Mouse (Mus musculus) spleen, adult 12 weeks (tissue): ENCODE results near the gene Rhoj.
"Not testable (repeated sequence)": the region's sequence is repeated elsewhere in the genome, so short reads cannot be mapped to it uniquely, and the experiment has no call there.

Experiments
- DNase-seq: peaks from one replicate; pipeline ENCODE4 v3.0.0; 2022; ENCODE audit warnings: low spot score

Rhoj gene

DNA sequence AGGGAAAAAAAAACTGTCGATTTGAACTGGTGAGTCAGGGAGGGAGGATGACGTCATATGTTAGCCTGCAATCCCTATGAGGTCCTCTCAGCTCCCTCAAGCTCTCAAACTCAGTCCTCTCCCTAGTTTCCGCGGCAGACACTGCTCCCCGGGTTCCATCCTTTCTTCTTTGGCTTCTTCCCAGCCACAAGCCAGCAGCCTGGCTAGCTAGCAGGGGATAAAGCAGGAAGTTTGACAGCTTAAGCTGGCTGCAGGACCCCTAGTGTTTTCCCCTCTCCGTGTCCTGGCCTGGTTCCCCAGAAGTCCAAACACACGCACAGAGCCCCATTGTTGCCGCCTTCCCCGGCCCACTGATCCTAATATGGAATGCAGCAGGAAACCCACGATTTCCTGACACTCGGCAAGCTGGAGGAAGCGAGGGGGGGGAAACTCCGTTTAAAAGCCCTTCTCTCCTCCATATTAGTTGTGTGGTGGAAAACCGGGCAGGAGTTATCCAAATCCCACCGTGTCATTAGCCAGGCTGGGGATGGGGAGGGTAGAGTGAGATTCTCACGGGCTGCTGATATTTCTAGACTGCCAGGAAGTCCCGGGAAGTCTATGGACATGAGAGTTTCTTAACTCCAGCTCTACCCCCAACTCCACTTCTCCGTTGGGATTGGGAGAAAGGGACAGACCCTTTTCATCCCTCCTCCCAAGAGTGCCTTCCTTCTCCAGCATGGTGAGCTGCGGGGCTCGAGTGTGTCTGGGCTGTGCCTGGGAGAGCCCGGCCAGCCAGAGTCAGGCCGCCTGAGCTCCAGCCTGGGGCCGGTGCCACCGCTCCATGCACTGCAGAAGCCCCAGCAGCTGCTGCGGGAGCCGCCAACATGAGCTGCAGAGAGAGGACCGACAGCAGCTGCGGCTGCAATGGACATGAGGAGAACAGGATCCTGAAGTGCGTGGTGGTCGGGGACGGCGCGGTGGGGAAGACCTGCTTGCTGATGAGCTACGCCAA, at the start of gene Rhoj:
TSS of gene Rhoj (plus strand) at position 362 of the 991 bp plus-strand sequence.
- no peak for DNase-seq

DNA sequence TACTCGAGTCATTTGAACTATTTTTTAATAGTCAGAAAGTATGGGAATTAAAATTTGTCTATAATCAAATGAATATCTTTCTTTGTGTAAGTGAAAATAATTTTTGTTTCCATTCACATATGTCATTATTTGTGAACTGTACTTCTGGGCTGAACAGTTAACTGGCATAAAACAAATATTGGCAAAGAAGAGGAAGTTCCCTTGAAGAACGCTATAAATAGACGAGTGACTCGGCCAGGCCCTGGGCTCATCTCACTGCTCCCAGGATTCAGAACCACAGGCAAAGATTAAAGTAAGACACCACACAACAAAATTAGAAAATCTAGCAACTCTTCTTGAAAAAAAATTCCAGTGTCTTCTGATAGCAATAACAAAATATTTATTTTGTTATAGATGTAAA, 36.4 kb upstream of the Rhoj start:
- no peak for DNase-seq

DNA sequence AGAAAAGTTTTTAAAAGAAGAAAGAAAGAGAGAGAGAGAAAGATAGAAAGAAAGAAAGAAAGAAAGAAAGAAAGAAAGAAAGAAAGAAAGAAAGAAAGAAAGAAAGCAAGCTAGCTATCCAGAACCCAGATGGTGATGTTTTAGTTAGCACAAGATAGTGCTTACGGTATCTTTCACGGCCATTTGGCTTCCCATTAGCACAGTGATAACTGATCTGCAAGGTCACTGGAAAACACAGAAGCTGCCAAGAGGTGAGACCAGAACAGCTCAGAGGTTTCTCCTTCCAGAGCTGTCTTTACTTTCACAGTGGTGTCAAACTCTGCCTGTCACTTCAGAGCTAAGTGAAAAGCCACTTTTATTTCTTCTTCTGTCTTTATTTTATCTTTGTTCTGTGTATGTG, 32.4 kb upstream of the Rhoj start:
- no peak for DNase-seq

DNA sequence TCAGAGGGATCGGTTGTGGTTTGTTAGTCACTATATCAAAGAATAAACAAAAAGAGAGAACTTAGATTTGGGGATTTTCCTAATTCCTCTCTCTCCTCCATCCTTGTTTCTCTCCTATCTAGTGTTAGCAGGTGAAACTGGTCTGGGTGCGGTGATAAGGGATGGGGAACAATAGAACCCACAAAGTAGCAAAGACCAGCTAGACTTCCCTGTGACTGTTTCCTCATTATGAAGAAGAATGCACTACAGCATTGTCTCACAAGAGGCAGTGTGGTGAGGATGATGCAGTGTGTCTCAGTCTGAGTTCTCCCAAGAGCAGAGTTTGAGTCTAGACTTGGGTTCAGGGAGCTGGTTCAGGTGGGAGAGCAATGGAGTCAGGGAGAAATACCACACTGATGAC, 30.7 kb upstream of the Rhoj start:
- no peak for DNase-seq

DNA sequence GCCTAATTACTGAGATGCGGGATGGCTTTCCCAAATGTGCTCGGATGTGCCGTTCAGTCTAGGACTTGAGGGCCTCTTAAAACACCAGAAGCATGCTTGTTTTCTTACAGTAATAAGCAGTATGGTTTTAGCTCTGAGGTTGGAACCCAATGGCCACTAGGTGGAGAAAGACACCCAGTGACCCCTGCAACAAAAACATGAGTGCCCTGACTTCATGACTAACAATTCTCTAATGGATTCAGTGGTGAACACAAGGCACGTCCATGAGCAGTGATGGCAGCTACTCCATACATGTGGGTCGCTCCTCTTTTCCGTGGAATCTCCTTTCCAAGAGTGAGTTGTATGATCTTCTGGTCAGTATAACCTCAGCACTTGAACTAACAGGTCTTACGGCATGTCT, 27.6 kb upstream of the Rhoj start:
- DNase-seq, result no peak

DNA sequence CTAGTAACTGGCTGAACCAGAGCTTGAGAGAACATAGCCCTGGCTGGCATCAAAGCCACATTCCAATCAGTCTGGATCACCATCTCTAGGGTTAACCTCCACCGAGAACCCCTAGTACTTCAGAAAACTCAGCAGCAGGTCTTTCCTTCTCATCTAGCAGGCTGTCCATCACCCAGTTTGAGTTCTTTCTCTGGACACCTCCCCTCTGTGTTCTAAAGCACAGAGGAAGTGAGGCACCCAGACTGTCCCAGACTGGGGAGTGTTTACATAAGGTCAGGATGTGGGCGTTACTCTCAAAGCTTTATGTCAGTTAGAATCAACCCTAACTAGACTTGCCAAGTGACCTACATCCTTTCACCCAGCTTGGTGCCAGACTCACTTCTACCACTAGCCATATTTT, 24.9 kb upstream of the Rhoj start:
- no peak for DNase-seq

DNA sequence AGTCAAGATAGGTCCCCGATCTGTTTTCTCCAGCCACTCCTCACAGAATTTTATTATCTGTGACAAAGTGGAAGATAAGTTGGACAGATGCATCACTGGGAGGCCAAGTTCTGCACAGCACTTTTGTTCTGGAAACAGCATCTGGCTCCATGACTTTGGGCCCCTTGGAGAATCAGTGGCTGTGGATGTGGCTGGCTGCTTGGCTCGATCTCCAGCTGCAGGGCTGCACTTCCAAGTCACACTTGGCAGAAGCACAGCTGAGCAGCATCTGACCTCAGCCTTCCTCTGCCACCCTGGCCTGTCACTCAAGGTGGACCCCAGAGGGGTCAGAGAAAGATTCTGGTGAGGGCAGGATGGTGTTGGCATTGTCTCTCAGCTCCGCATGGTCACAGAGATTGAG, 22.0 kb upstream of the Rhoj start:
- DNase-seq, result no peak

DNA sequence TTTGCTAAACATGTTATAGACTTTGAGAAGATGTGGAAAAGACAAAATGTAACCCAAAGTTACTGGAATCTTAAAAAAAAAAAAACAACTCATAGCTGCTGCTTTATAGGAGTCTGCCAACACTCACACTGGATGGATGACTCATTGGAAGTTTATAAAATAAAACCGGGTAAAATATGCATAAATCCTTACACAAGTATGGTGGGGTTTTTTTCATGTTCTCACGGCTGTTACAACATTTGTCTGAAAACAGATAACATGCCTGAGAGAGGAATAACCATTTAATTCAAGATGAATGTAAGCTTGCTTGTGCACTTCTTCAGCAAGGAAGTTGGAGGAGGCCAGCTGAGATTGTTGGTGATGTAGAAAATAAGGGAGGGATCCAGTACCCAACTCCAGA, 17.6 kb upstream of the Rhoj start:
- no peak for DNase-seq

DNA sequence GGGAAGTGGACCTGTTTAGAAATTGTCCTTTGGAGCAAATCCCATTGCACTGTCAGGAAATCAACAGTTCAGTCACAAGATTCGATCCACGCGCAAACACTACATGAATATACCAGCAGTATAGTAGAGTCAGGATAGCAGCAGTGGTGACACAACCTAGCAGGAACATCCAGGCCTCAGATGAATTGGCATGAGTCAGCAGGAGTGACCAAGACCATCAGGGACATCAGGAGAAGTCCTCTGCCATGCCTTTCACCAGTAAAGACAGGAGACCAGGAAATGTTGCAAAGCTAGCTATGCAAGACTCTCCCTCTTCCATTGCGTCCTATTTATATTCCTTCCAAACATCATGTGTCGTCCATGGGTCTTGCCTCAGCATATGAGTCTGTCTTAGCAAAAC, 16.6 kb upstream of the Rhoj start:
- no peak for DNase-seq

DNA sequence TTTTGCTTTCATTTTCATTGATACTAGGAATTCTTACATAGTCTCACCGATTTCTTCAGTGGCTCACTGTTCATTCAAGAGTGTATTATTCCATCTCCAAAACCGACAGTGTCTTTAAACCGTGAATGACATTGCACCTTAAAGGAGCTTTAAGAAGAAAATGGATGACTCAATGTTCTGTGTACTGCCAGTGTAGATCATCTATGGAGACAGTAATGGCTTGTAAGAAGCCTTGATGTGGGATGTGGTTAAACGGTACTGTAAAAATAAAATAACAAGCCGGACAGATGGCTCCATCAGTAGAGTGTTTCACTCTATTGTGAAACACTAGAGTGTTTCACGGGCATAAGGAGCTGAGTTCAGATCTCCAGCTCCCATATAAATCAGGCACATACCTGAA, 15.2 kb upstream of the Rhoj start:
- DNase-seq, result no peak

DNA sequence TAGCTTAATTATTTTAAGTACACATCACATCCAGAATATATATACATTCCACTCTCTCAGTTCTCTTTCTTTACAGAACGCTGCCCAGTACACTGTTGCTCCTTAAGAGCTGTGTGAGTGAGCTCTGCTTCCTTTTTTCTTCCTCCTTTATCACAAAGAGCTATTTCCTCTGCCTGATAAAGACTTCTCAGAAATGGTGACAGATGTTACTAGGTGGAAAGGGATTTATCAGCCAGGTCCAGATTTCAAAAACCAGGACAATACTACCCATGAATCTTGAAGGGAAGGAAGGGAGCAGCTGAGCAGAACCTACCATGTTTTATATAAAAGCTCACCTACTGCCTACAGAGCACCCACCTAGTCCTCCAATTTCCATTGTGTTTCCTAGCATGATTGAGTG, 8.3 kb upstream of the Rhoj start:
- no peak for DNase-seq

DNA sequence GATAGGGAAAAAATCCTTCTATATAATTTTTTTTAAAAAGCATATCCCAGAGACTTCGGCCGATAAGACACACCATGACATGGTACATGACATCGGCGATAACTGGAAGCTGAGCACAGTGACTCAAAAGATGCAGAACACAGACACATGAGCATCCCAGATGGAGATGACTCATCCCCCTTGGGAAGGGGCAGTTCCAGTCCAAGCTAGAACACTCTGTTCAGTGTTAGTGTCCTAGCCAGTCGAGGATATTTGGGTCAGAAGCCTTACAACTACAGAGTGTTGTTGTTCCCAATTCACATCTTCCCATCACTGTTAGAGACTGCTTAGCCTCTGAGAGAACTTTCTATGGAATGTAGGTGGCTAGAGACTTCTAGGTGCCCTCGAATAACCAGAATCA, 4.0 kb upstream of the Rhoj start:
- no peak for DNase-seq

DNA sequence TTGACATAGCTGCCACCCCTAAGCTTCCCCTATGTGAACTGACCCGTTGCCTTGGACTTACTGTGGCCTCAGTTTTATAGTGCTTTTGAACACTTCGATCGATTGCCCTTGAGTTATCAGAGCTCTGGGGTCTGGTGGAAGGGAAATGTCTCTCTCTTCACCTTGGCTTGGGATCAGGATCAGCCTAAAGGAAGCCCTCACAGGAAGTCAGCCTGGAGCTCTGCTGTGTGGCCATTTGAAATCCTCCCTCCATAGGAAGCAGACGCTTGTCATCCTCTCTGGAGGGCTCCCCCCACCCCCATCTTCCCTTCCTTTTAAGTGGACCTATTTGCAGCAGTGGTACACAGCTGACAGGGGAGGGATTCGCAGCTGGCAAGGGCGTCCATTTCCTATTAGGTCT, 1.6 kb downstream of the Rhoj start:
- DNase-seq, result no peak

DNA sequence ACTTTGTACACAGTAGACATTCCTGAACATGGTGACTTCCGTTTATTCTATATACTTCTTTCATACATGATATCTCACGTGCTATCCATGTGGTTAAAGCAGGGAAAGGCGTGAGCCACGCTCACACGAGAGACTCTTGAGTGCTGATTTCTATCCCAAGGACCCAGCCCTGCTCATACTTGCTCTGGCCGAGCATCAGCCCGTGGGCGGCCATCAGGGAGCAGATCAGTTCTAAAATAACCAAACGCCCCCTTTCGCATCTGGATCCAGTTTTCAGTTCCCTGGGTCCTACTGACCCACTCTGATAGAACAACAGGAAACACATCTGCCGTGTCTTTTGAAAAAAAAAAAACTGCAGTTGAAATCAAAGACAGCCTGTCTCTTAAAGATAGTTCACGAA, 2.6 kb downstream of the Rhoj start:
- DNase-seq, result no peak

DNA sequence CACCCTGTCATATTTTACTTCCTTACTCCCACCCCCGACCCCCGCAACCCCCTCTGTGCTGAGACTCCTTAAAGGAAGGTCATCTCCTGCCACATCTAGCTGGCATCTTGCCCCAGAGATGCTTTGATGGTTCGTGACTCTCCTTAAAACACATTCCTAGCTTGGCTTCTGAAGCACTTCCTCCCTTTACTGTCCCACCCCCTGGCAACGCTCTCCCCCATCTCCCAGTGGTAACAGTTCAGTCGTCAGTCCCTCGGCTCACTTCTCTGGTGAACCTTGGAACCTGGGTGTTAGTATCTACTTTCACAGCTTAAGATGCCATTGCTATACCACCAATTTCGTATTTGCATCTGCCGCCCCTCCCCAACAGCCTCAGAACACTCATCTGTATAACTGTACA, 3.8 kb downstream of the Rhoj start:
- no peak for DNase-seq

DNA sequence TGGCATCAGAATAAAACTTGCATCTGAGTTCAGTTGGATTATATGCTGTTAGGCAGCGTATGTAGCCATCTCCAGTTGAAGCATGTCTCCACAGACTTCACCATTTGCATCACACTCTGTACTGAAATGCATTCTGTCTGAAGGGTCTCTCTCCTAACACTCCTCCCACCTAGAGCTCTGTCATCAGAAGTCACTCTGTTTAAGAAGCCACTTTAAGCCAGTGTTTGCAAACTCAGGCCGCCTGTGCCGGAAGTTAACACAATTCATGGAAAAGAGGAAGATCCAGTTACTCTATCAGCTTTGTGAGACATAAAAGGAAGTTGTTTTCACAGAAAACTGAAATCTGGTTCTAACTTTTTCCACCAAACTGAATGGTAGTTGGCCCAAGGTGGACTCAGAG, 5.9 kb downstream of the Rhoj start:
- no peak for DNase-seq

DNA sequence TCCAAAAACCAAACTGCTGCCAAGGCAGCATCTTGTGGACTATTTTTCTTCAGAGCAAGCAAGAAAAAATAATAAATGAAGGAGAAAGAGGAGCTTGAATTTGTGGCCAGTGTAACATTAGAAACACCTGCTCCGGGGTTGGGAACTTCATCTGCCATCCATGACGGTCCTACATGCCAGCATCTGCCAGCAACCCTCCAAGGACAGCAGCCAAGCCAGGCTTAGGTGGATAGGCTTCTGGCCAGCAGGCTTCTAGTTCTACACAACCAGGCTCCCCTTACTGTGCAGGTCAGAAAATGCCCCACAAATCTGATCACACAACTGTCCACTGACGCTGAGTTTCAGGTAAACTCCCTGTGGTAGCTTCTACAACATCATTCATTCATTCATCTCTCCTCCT, 7.7 kb downstream of the Rhoj start:
- DNase-seq, result no peak

DNA sequence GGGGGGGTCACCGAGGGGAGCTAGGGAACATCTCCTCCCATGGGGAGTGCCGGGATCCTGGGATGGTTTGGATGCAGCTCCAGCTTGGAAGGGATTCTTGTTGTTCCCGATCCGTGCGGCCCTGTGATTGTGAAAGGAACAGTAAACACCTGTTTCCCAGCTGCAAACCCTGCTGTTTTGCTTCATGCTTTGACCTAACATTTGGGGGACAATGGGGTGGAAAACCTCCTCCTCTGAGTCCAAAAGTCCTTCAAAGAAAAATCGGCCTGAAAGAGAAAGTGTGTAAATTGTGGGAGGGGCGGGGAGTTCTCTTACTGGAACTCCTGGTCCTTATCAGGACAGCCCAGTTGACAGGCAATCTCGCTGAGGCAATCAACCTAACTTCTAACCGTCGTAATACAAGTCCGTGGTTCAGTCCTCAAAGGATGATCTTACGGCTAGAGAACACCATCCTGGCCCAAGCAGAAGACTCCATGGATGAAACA, 12.4 kb downstream of the Rhoj start:
- DNase-seq, result no peak

DNA sequence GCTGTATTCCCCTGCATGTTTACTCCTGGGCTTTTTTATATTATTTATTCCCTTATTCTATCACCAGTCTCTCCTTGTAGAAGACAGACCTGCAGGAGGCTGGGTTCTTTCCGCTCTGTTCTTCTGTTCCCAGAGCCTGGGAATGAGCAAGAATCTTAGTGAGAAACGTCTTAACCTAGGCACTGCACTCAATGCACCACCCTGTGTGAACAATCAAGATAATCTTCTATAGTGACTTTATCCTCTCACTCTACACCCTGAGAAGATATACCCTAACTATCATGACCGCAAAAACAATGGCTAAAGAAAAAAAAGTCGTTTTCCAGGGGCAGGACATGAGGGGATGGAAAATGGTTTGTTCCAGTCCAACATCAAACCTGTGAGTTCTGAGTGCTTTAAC, 13.1 kb downstream of the Rhoj start:
- DNase-seq, result no peak

DNA sequence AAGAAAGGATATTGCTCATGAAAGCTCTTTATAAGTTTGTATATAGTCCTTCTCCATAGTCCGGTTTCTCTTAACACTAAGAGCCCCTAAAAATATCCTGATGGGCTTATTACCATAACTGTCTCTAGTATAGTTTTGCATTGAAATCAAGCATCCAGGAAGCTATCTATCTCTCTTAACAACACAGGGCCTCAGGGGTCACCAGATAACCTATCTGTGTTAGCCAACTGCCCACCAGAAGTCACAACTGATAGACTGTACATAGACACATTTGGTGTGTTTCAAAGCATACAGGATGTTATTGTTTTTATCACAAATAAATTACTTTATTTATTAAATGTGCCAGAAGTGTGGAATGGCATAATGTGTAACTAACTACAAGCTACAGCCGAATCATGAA, 21.1 kb downstream of the Rhoj start:
- no peak for DNase-seq

DNA sequence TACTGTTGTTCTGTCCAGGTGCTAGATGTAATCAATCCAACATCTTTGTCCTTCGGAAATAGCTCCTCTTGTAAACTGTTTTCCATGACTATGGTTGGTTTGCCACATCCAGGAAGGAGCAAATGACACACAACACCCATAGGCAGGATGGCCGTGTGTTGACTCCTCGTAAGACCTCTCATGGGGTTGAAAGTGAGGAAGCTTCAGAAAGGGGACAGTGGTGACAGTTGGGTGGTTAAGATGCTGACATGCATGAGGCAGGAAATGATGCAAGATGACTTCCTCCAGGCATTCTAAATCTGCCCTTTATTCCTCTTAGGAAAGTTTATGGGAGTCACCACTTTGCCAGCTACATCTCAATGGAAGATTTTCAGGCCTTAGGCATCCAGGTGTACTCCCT, 31.8 kb downstream of the Rhoj start:
- no peak for DNase-seq

DNA sequence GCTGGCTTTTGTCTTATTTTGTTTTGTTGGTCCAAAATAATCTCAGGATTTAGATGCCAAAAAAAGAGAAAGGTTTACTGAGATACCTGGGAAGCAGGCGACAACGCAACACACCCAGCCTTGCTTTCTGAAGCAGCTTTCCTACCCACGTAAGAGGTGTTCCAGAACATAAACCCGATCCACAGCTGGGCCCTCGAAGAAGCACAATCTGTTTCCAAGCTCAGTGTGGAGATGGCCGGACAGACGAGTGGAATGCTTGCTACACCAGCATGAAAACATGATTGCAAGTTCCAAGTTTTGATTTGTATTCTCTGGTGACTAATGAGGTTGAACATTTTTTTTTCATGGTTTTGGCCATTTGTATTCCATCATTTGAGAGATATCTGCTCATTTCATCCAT, 32.2 kb downstream of the Rhoj start:
- no peak for DNase-seq

DNA sequence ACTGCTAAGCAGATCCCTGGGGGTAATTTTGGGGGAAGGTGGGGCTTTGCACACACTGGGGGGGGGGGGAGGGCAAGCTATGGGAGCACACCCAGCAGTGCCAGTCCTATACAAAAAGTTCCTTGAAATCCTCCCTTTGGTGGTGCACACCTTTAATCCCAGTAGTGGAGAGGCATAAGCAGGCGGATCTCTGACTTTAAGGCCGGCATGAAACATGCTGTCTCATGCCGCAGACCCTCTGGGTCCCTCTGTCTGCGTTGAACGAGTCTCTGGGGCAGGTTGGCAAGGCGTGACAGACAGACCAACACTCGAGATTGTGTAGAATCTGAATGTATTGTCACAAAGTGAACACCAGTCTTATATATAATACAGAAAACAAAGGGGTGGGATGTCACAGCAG, 40.4 kb downstream of the Rhoj start:
- no peak for DNase-seq

DNA sequence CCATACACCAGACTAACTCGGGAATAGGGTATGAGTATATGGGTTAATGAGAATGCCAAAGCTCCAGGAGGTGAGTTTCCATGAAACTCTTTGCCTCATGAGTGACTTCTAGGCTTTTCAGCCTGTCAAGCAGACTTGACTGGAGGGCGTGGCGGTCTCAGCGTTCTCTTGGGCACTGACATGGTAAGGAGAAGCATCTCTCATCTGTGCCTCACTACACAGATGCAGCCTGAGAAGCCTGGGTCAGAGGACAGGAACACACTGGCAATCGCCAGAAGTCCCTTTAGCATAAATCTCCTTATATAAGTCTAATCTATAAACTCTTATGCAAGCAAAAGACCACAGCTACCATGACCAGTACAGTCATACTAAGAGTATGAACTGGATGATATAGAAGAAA, 41.4 kb downstream of the Rhoj start:
- DNase-seq, result not testable (repeated sequence)
